Mouse (Mus musculus) mesoderm, embryonic 11.5 days (tissue): ENCODE data around the gene Thoc3.

Experiments
- DNase-seq: peaks from one replicate; pipeline ENCODE4 v3.0.0-alpha.2; 2012; ENCODE audit warnings: low read depth, low spot score

The Thoc3 gene

DNA sequence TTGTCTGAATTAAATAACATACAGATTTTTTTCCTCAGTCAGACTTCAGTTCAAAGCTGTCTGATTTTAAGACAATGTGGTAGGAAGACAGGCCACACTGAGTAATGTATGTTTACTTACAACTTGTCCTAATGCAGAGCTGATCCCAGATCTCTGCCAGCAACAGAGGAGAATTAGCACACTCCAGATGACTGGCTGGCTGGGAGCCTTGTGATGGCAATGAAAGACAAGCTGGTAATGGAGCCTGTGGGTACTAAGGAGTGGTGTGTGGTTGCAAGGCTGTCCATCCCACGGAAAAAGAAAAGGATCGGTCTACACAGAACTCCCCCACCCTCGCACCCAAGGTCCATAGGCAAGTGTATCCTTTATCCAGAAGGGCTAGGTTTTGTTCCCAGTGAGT, 25.0 kb downstream of the Thoc3 start:
- no peak for DNase-seq

DNA sequence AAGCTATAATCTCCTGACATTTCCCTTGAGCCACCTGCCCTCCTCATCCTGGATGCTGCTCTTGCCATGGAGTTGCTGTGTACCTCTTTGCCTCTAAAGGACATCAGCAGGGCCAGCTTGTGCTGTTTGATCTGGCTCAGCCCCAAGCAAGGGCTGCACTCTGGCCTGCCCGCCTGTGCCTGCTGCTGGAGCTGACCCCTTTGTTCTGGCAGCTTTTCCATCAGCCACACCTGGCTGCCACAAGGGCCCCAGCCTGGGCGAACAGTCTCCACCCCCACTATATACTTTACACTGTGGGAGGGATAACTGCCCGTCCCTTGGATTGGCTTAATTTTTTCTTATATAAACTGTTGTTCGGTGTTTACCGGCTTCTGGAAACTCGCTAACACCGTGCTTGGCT, 28.7 kb downstream of the Thoc3 start:
- no peak for DNase-seq

DNA sequence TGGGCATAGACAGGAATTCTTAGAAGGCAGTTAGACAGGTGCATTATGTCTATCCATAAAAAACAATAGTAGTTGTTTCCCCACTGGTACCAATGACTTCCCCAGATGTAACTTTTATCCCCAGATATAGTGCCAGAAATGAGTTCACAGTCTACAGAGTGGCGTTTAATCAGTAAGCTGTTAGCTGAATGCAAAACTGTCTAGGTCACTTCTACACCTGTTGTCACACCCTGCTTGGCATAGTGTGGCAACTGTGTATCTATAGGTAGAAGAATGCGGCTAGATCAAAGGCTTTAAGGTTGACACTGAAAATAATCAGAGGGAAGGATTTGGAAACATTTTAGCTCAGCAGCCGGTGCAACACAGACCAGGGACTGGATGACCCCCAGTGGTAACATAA, 29.8 kb downstream of the Thoc3 start:
- no peak for DNase-seq

DNA sequence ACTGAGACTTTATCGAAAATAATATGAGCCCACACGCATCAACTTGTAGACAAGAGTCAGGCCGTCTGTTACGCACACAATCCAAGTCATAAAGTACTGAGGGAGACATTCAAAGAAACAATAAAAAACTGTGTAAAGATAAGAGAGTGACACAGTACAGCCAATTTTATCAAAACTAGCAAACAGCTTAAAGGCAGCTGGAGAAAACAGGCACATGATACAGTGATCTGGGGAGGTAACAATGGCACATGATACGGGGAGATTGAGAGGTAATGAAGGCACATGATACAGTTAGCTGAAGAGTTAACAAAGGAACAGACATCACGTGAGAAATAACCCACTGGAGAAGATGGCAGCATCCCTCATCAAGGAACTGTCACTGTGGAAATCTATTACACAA, 31.6 kb downstream of the Thoc3 start:
- no peak for DNase-seq

DNA sequence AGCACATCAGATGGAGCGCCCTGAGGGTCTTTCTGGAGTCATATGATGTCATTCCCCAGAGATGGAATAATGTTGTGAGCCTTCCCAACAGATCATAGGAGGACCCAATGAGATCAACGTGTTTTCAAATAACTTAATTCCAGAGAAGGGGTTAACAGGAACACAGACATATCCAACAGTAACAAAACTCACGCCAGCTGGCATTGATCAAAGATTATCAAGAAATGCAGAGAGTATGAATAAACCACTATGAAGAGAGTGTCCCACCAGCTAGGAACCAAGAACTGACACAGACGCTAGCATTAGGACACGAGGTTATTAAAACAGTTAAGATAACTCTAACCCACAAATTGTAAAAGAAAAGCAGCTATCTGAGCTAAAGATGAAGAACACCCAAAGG, 32.0 kb downstream of the Thoc3 start:
- no peak for DNase-seq

DNA sequence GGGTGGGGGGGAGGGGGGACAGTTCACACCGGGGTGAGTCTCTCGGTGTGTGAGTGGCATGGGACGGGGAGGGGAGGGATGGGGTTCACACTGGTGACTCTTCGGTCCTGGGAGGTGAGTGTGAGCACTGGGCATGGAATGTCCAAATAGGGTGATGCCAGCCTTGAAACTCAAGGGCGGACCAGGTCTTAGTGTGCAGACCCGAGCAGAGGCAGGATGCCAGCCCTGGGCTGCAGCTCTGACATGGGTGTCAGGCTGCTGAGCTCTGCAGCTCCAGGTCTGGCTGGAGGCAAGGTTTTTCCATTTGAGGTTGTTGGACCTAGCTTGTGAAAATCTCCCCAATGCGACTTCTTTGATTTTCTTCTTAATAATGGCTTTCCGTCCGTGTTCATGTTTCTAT, 37.5 kb downstream of the Thoc3 start:
- no peak for DNase-seq

DNA sequence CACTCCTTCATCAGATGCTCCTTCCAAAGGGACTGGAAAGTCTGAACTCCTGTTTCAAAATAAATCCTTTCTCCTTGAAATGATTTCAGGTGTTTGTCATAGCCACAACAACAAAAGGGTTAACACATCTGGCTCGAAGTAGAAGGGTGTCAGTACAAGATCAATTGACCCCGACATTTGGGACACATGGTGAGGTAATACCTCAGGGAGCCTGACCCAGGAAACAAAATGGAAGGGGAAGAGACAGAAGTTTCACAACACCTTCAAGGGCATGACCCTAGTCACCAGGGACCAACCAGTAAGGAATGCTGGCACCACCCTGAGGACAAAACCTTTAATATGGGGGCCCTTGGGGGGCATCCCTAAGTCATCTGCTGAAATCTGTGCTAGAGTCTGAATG, 38.6 kb downstream of the Thoc3 start:
- DNase-seq, result no peak

DNA sequence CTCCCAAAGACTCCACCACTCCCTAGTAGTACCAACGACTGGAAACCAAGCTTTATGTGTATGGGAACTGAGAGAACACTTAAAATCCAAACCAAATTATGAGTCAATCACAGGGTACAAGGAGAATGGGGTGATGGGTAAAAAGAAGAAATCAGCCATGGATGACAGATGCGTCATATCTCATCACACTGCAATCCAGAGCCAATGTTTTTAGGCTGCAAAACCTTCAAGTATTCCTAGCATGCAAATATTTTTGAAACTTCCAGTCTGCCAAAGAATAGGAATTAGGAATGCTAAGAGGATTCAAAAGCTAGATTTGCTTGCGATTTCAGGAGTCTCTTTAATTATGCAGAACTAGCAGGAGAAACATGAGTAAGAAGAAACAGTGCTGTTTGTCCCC, 39.9 kb downstream of the Thoc3 start:
- DNase-seq, result no peak

DNA sequence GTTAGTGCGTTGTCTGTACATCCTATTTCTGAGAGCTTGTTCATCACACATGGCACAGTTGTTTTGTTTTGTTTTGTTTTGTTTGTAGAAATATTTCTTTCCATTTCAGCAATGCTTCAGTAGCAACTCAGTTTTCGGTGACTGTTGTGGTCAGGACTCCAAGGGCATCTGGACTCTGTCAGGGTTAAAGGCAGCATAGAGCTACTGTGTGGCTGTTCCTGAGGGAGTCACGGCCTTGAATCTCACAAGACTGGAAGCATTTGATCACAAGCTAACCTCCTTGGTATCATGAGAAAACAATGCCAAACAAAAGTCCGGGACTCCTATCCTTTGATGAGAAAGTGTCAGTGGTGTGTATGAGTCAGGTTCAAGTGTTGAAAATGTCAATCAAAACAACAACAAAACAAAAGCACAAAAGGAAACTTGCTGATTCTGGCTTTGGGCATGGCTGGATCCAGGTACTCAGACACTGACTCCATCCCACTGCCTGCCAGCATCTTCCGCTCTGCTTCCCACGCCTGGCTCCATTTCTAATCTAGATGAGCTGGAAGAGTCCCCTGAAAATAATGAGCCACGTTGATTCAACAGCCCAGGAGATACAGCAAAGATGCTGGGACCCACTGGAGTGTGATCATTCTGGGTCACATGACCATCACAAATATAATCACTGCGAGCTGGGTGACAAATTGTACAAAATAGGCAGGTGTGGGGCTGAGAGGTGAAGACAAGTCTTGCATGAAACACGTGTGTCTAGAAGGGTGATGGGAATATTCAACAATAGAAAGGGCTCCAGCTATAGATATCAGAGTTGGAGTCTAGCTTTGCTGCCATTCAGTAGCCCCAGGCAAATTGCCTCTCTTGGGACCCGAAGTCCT, 41.6 kb downstream of the Thoc3 start:
- no peak for DNase-seq

DNA sequence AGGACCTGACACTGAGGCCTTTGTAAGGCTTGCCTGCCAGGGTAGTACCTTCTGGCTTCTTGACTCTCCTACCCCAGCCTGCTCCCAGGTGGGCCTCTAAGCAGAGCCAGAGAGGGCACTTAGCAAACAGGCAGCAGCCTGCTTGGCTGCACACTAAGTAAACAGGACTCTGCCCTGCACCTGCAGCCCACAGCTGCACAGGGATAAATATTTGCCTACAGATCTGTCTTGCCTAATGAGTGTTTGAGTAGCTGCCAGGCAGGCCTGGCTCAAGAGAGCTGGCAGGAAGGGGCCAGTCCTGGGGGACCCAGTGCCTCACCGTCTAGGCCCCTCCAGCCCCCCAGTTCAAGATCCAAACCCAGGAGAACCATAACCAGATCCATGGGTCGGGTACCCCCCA, 43.4 kb downstream of the Thoc3 start:
- peak; percentile 51 for DNase-seq

DNA sequence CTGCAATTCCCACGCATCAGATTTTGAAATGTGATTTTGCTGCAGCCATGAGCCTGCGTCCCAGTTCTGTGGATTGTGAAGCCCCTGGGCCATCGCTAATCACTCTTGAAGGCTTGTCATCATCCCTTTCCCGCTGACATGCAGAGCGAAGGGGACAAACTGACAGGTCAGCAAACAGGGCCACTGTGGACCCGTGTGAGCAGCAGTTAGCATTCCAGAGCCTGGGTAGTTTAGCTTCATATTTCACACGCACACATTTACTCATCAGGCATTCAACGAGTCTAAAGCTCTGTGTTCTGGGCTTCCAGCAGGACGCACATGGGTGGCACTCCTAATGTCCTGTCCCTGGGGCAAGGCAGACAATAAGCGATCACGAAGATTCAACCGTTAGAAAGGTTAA, 48.4 kb downstream of the Thoc3 start:
- no peak for DNase-seq

DNA sequence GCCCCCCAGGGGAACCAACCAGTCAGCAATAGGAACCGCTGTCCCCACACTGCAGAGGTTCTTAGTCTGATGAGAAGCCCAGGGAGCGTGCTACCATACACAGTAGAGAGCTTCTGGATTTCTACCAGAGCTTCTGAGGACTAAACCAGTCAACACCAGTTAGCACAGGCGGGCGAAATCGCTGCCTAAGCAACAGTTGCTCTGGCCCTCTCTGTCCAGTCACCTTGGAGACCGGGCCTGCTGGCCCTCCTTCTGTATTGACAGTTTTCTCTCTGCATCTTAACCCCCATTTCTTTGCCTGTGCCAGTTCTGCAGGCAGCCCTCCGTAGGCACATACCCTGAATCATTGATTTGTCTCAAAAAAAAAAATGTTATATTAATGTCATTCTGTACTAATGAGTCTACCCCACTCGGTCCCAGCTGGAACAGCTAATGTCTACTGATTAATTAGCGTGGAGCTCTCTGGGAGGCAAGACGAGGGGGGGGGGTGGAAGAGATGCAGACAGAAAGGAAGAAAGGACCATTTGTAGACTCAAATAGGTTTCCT, 49.8 kb downstream of the Thoc3 start:
- no peak for DNase-seq

DNA sequence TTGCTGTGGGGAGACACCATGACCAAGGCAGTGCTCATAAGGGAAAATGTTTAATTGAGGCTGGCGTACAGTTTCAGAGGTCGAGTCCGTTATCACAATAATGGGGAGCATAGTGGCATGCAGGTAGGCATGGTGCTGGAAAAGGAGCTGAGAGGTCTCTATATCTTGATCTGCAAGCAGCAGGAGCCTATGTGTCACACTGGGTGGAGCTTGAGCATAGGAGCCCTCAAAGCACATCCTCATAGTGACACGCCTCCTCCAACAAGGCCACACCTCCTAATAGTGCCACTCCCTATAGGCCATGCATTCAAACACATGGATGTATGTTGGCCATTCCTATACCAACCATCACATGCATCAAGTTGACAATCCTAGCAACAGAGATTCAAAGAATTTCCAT, 53.6 kb downstream of the Thoc3 start:
- DNase-seq, result no peak

DNA sequence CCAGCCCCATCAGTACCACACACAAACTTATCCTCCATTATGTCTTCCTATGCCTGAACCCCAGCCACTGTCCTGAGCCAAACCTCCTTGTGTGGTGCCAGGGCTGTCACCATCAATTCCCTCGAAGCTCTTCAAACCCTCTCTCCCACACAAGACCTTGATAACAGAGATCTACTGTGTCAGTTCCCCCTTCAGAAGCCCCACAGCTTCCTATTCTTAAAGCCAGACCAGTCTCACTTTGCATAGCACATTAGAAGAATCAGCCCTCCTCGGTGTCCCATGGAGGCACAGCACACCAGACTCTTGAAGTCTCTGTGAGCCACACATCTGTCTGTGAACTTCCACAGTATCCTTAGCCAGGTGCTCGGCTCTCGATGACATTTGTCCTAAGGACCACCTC, 55.9 kb downstream of the Thoc3 start:
- DNase-seq, result no peak

DNA sequence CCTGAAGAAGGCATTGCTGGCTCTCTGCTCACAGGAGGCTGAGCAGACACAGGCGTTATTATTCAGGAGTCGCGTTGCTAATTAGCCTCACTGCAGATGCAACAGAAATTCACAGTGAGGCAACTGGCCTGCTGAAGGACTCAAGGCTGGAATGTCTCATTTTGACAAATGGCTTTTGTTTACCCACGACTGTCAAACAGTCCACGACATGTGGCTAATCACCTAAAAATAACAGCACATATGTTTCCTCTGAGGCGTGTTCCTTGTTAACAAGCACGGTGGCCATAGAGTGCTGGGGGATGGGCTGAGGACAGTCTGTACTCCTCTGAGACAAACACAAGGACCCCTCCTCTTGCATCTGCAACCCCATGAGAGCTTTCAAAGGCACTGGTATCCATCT, 56.4 kb downstream of the Thoc3 start:
- peak; percentile 27 for DNase-seq

DNA sequence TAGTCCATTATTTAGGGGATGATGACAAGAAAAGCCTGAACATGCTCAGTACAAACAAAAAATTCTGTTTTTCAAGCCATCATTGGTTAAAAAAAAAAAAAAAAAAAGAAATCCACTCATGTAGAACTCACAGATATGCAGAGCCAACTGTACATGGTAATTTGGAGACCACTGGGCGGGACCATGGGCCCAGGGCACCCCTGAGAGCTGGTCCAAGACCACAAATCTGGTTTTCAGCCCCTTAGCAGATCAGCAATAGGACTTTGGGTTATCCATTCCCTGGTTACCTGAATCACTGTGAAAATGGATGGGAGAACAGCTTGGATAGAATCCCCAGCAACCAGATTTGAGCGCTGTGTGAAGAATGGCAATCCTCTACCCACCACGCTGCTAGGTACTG, 57.0 kb downstream of the Thoc3 start:
- DNase-seq, result no peak
